Mouse (Mus musculus): ENCODE measurements around the gene Ipp.

Ipp gene

GRCm38 (mm10) chr4:116507425-116508218 is at the start of gene Ipp:
Ipp (plus strand) TSS chr4:116507549.
- DNase-seq (ENCODE audit: low read depth in 2 of 2, low spot score in 2 of 2), result peak; percentile 91 to 95

- no peak for DNase-seq (ENCODE audit: low read depth in 2 of 2, low spot score in 2 of 2)
Observed at GRCm38 (mm10) chr4:116461943-116462342, 45.4 kb upstream of the Ipp start.

- peak; percentile 6 to 15 for DNase-seq (ENCODE audit: low read depth in 2 of 2, low spot score in 2 of 2)
Observed at GRCm38 (mm10) chr4:116463231-116464125, 43.9 kb upstream of the Ipp start.

- DNase-seq (ENCODE audit: low read depth in 2 of 2, low spot score in 2 of 2), result peak; percentile 37 to 50
Observed at GRCm38 (mm10) chr4:116464126-116464981, 43.0 kb upstream of the Ipp start, which contains the start of gene Mast2. Mast2 (minus strand) TSS chr4:116464183.

- DNase-seq (ENCODE audit: low read depth in 2 of 2, low spot score in 2 of 2), result no peak
Observed at GRCm38 (mm10) chr4:116481322-116481721, 26.0 kb upstream of the Ipp start.

GRCm38 (mm10) chr4:116483476-116483875 is 23.9 kb upstream of the Ipp start:
- DNase-seq (ENCODE audit: low read depth in 2 of 2, low spot score in 2 of 2), result no peak

GRCm38 (mm10) chr4:116491119-116491536 is 16.2 kb upstream of the Ipp start:
- DNase-seq (ENCODE audit: low read depth in 2 of 2, low spot score in 2 of 2), result no peak

- no peak for DNase-seq (ENCODE audit: low read depth in 2 of 2, low spot score in 2 of 2)
Observed at GRCm38 (mm10) chr4:116491886-116492285, 15.5 kb upstream of the Ipp start.

- no peak for DNase-seq (ENCODE audit: low read depth in 2 of 2, low spot score in 2 of 2)
Observed at GRCm38 (mm10) chr4:116492460-116492859, 14.9 kb upstream of the Ipp start.

GRCm38 (mm10) chr4:116493646-116494045 is 13.7 kb upstream of the Ipp start:
- no peak for DNase-seq (ENCODE audit: low read depth in 2 of 2, low spot score in 2 of 2)

GRCm38 (mm10) chr4:116499978-116500377 is 7.4 kb upstream of the Ipp start:
- DNase-seq (ENCODE audit: low read depth in 2 of 2, low spot score in 2 of 2), result no peak

- peak in 1 of 2 experiments; percentile 1 for DNase-seq (ENCODE audit: low read depth in 2 of 2, low spot score in 2 of 2)
Observed at GRCm38 (mm10) chr4:116506886-116507424, 394 bp upstream of the Ipp start.

- DNase-seq (ENCODE audit: low read depth in 2 of 2, low spot score in 2 of 2), result no peak
Observed at GRCm38 (mm10) chr4:116531109-116531508, 23.8 kb downstream of the Ipp start.

- DNase-seq (ENCODE audit: low read depth in 2 of 2, low spot score in 2 of 2), result no peak
Observed at GRCm38 (mm10) chr4:116536351-116536750, 29.0 kb downstream of the Ipp start.

GRCm38 (mm10) chr4:116537737-116538136 is 30.4 kb downstream of the Ipp start:
- no peak for DNase-seq (ENCODE audit: low read depth in 2 of 2, low spot score in 2 of 2)

GRCm38 (mm10) chr4:116550432-116550831 is 43.1 kb downstream of the Ipp start:
- DNase-seq (ENCODE audit: low read depth in 2 of 2, low spot score in 2 of 2), result no peak

GRCm38 (mm10) chr4:116553035-116553434 is 45.7 kb downstream of the Ipp start:
- no peak for DNase-seq (ENCODE audit: low read depth in 2 of 2, low spot score in 2 of 2)

GRCm38 (mm10) chr4:116555413-116556300 is 48.3 kb downstream of the Ipp start, which contains the start of gene Tmem69:
Tmem69 (minus strand) TSS chr4:116555936.
- DNase-seq (ENCODE audit: low read depth in 2 of 2, low spot score in 2 of 2), result peak; percentile 63 to 81

- DNase-seq (ENCODE audit: low read depth in 2 of 2, low spot score in 2 of 2), result peak; percentile 93 to 95
Observed at GRCm38 (mm10) chr4:116556561-116557305, 49.4 kb downstream of the Ipp start.

All from CD8-positive naive resting alpha-beta T cell, adult 2 months (primary cell).